Mouse (Mus musculus): Measurements from ENCODE around the gene Vmn2r22. TPM values are rescaled to one million over a fixed set of nuclear protein-coding genes. Genes with fewer than 3 reads are reported as not detected.
"Not testable (repeated sequence)": the region's sequence is repeated elsewhere in the genome, so short reads cannot be mapped to it uniquely, and the experiment has no call there.

Gene Vmn2r22
- polyA plus RNA-seq (2012; rRNA removed), result not detected in 2 replicates

GRCm38 (mm10) chr6:123650625-123651024, at the start of gene Vmn2r22:
Gene Vmn2r22, minus strand, starts transcription at chr6:123650725.
- H3K4me3 ChIP-seq (replicated peaks; ENCODE audit: insufficient read depth, low read depth, low read length); H3K27me3 ChIP-seq (ENCODE audit: control insufficient read depth, insufficient read depth, low read length); H3K27ac ChIP-seq (ENCODE audit: insufficient read depth, low read length); DNase-seq; H3K4me1 ChIP-seq (ENCODE audit: control insufficient read depth, insufficient read depth, low read length): not testable (repeated sequence)
- WGBS, result 56% methylated on average over 3 of the region's 3 CpGs

GRCm38 (mm10) chr6:123697213-123697612, 46.7 kb upstream of the Vmn2r22 start:
- TF ChIP-seq POLR2A (IDR thresholded peaks at IDR 0.05; ENCODE audit: borderline replicate concordance, insufficient read depth, low read length) (no peak), CTCF (IDR thresholded peaks at IDR 0.05; ENCODE audit: borderline replicate concordance, insufficient read depth, low read depth, low read length) (no peak)
- no peaks in the 10 kb centered on the region for H3K27me3 ChIP-seq (ENCODE audit: control insufficient read depth, insufficient read depth, low read length)

GRCm38 (mm10) chr6:123696639-123697038, 46.1 kb upstream of the Vmn2r22 start:
- H3K27ac ChIP-seq (ENCODE audit: insufficient read depth, low read length); H3K4me3 ChIP-seq (replicated peaks; ENCODE audit: insufficient read depth, low read depth, low read length); H3K4me1 ChIP-seq (ENCODE audit: control insufficient read depth, insufficient read depth, low read length); DNase-seq; H3K27me3 ChIP-seq (ENCODE audit: control insufficient read depth, insufficient read depth, low read length): not testable (repeated sequence)
- 6% methylated on average over 1 of the region's 1 CpGs for WGBS

More at GRCm38 (mm10) chr6:123697213-123697612, 46.7 kb upstream of the Vmn2r22 start:
- Histone ChIP-seq H3K27ac (ENCODE audit: insufficient read depth, low read length) (no peak overlapping the region), H3K4me3 (replicated peaks; ENCODE audit: insufficient read depth, low read depth, low read length) (no peak overlapping the region), H3K4me1 (ENCODE audit: control insufficient read depth, insufficient read depth, low read length) (no peaks in the 10 kb centered on the region)
- DNase-seq, result no peak

- no peak for TF ChIP-seq POLR2A (IDR thresholded peaks at IDR 0.05; ENCODE audit: borderline replicate concordance, insufficient read depth, low read length)
- no peak for TF ChIP-seq CTCF (IDR thresholded peaks at IDR 0.05; ENCODE audit: borderline replicate concordance, insufficient read depth, low read depth, low read length)
- H3K27me3 ChIP-seq (ENCODE audit: control insufficient read depth, insufficient read depth, low read length), result no peaks in the 10 kb centered on the region
- 63% methylated on average over 6 of the region's 6 CpGs for WGBS
- no peak overlapping the region for H3K4me3 ChIP-seq (replicated peaks; ENCODE audit: insufficient read depth, low read depth, low read length)
- DNase-seq, result no peak
- H3K27ac ChIP-seq (ENCODE audit: insufficient read depth, low read length), result no peak overlapping the region
- H3K4me1 ChIP-seq (ENCODE audit: control insufficient read depth, insufficient read depth, low read length), result no peaks in the 10 kb centered on the region
Measured at GRCm38 (mm10) chr6:123657040-123657439, 6.5 kb upstream of the Vmn2r22 start.

GRCm38 (mm10) chr6:123639394-123639793, 11.1 kb downstream of the Vmn2r22 start:
- H3K4me3 ChIP-seq (replicated peaks; ENCODE audit: insufficient read depth, low read depth, low read length); H3K27me3 ChIP-seq (ENCODE audit: control insufficient read depth, insufficient read depth, low read length); H3K27ac ChIP-seq (ENCODE audit: insufficient read depth, low read length); DNase-seq; H3K4me1 ChIP-seq (ENCODE audit: control insufficient read depth, insufficient read depth, low read length): not testable (repeated sequence)
- 78% methylated on average over 4 of the region's 4 CpGs for WGBS

- not testable (repeated sequence) for H3K4me1 ChIP-seq (ENCODE audit: control insufficient read depth, insufficient read depth, low read length); H3K4me3 ChIP-seq (replicated peaks; ENCODE audit: insufficient read depth, low read depth, low read length); H3K27ac ChIP-seq (ENCODE audit: insufficient read depth, low read length); H3K27me3 ChIP-seq (ENCODE audit: control insufficient read depth, insufficient read depth, low read length); DNase-seq
- WGBS, result no CpG with 5 or more reads among the region's 2 CpGs
Measured at GRCm38 (mm10) chr6:123623784-123624183, 26.7 kb downstream of the Vmn2r22 start.

GRCm38 (mm10) chr6:123588368-123588767, 62.2 kb downstream of the Vmn2r22 start:
- DNase-seq; H3K27ac ChIP-seq (ENCODE audit: insufficient read depth, low read length); H3K27me3 ChIP-seq (ENCODE audit: control insufficient read depth, insufficient read depth, low read length); H3K4me1 ChIP-seq (ENCODE audit: control insufficient read depth, insufficient read depth, low read length); H3K4me3 ChIP-seq (replicated peaks; ENCODE audit: insufficient read depth, low read depth, low read length): not testable (repeated sequence)
- WGBS, result no CpG with 5 or more reads among the region's 5 CpGs

- not testable (repeated sequence) for H3K4me1 ChIP-seq (ENCODE audit: control insufficient read depth, insufficient read depth, low read length)
Measured at GRCm38 (mm10) chr6:123587796-123588328, 62.7 kb downstream of the Vmn2r22 start.

GRCm38 (mm10) chr6:123583988-123584387, 66.5 kb downstream of the Vmn2r22 start:
- DNase-seq; H3K4me1 ChIP-seq (ENCODE audit: control insufficient read depth, insufficient read depth, low read length): not testable (repeated sequence)
- no CpG with 5 or more reads among the region's 1 CpGs for WGBS

More at GRCm38 (mm10) chr6:123587796-123588328, 62.7 kb downstream of the Vmn2r22 start:
- no CpG with 5 or more reads among the region's 2 CpGs for WGBS
- H3K27me3 ChIP-seq (ENCODE audit: control insufficient read depth, insufficient read depth, low read length); H3K27ac ChIP-seq (ENCODE audit: insufficient read depth, low read length); DNase-seq; H3K4me3 ChIP-seq (replicated peaks; ENCODE audit: insufficient read depth, low read depth, low read length): not testable (repeated sequence)

GRCm38 (mm10) chr6:123574698-123575097, 75.8 kb downstream of the Vmn2r22 start:
- not testable (repeated sequence) for H3K4me1 ChIP-seq (ENCODE audit: control insufficient read depth, insufficient read depth, low read length); DNase-seq; H3K27me3 ChIP-seq (ENCODE audit: control insufficient read depth, insufficient read depth, low read length); H3K27ac ChIP-seq (ENCODE audit: insufficient read depth, low read length); H3K4me3 ChIP-seq (replicated peaks; ENCODE audit: insufficient read depth, low read depth, low read length)
- WGBS, result no CpG with 5 or more reads among the region's 2 CpGs

More at GRCm38 (mm10) chr6:123583988-123584387, 66.5 kb downstream of the Vmn2r22 start:
- not testable (repeated sequence) for H3K4me3 ChIP-seq (replicated peaks; ENCODE audit: insufficient read depth, low read depth, low read length); H3K27me3 ChIP-seq (ENCODE audit: control insufficient read depth, insufficient read depth, low read length); H3K27ac ChIP-seq (ENCODE audit: insufficient read depth, low read length)
